Mouse (Mus musculus): ENCODE measurements around the gene Gatad2b.
"Not testable (repeated sequence)": the region's sequence is repeated elsewhere in the genome, so short reads cannot be mapped to it uniquely, and the experiment has no call there.

Gene Gatad2b

GRCm38 (mm10) chr3:90313367-90313766, 20.4 kb downstream of the Gatad2b start:
- DNase-seq (ENCODE audit: low read depth) = no peak

GRCm38 (mm10) chr3:90314241-90314640, 21.3 kb downstream of the Gatad2b start:
- no peak for DNase-seq (ENCODE audit: low read depth)

- DNase-seq (ENCODE audit: low read depth) = no peak
Measured at GRCm38 (mm10) chr3:90322289-90322688, 29.3 kb downstream of the Gatad2b start.

GRCm38 (mm10) chr3:90323119-90323518, 30.1 kb downstream of the Gatad2b start:
- peak; percentile 9 for DNase-seq (ENCODE audit: low read depth)

GRCm38 (mm10) chr3:90332485-90332884, 39.5 kb downstream of the Gatad2b start:
- no peak for DNase-seq (ENCODE audit: low read depth)

- no peak for DNase-seq (ENCODE audit: low read depth)
Measured at GRCm38 (mm10) chr3:90335517-90335916, 42.5 kb downstream of the Gatad2b start.

- DNase-seq (ENCODE audit: low read depth) = no peak
Measured at GRCm38 (mm10) chr3:90338190-90338589, 45.2 kb downstream of the Gatad2b start.

- no peak for DNase-seq (ENCODE audit: low read depth)
Measured at GRCm38 (mm10) chr3:90340177-90340576, 47.2 kb downstream of the Gatad2b start.

- DNase-seq (ENCODE audit: low read depth) = not testable (repeated sequence)
Measured at GRCm38 (mm10) chr3:90342853-90343252, 49.9 kb downstream of the Gatad2b start.

- DNase-seq (ENCODE audit: low read depth) = no peak
Measured at GRCm38 (mm10) chr3:90347847-90348246, 54.9 kb downstream of the Gatad2b start.

GRCm38 (mm10) chr3:90357959-90358358, 65.0 kb downstream of the Gatad2b start:
- DNase-seq (ENCODE audit: low read depth) = no peak

GRCm38 (mm10) chr3:90359230-90359629, 66.3 kb downstream of the Gatad2b start:
- no peak for DNase-seq (ENCODE audit: low read depth)

GRCm38 (mm10) chr3:90361476-90361875, 68.5 kb downstream of the Gatad2b start:
- DNase-seq (ENCODE audit: low read depth) = no peak

- no peak for DNase-seq (ENCODE audit: low read depth)
Measured at GRCm38 (mm10) chr3:90362346-90362745, 69.4 kb downstream of the Gatad2b start.

GRCm38 (mm10) chr3:90367001-90367632, 74.1 kb downstream of the Gatad2b start:
- DNase-seq (ENCODE audit: low read depth) = no peak

GRCm38 (mm10) chr3:90369041-90369440, 76.1 kb downstream of the Gatad2b start:
- no peak for DNase-seq (ENCODE audit: low read depth)

- DNase-seq (ENCODE audit: low read depth) = no peak
Measured at GRCm38 (mm10) chr3:90371857-90372256, 78.9 kb downstream of the Gatad2b start.

GRCm38 (mm10) chr3:90372817-90373216, 79.8 kb downstream of the Gatad2b start:
- no peak for DNase-seq (ENCODE audit: low read depth)

GRCm38 (mm10) chr3:90373432-90374028, 80.6 kb downstream of the Gatad2b start:
- DNase-seq (ENCODE audit: low read depth) = peak; percentile 80

GRCm38 (mm10) chr3:90374368-90374767, 81.4 kb downstream of the Gatad2b start:
- no peak for DNase-seq (ENCODE audit: low read depth)

- no peak for DNase-seq (ENCODE audit: low read depth)
Measured at GRCm38 (mm10) chr3:90375562-90376246, 82.7 kb downstream of the Gatad2b start.

GRCm38 (mm10) chr3:90376247-90376585, 83.2 kb downstream of the Gatad2b start:
- no peak for DNase-seq (ENCODE audit: low read depth)

- DNase-seq (ENCODE audit: low read depth) = no peak
Measured at GRCm38 (mm10) chr3:90378496-90378895, 85.5 kb downstream of the Gatad2b start.

Measured in c-Kit-positive CD71-negative TER-119-negative erythroid progenitor cells, embryonic 14.5 days (primary cell).